Mouse (Mus musculus): ENCODE results near the gene Tmigd3.
A peak's percentile ranks its signal among the peaks of the same experiment; 100 is the strongest.

The Tmigd3 gene

GRCm38 (mm10) chr3:105870558-105870957 lies at the start of gene Tmigd3, which contains the start of gene Adora3:
TSS of gene Tmigd3 (plus strand) at chr3:105870903.
TSS of gene Adora3 (plus strand) at chr3:105870858.
- no peak for DNase-seq (ENCODE audit: low spot score)

GRCm38 (mm10) chr3:105821504-105821903 lies 49.2 kb upstream of the Tmigd3 start:
- DNase-seq (ENCODE audit: low spot score): no peak

GRCm38 (mm10) chr3:105823609-105824008 lies 47.1 kb upstream of the Tmigd3 start:
- no peak for DNase-seq (ENCODE audit: low spot score)

GRCm38 (mm10) chr3:105824103-105824502 lies 46.6 kb upstream of the Tmigd3 start:
- DNase-seq (ENCODE audit: low spot score): no peak

DNA sequence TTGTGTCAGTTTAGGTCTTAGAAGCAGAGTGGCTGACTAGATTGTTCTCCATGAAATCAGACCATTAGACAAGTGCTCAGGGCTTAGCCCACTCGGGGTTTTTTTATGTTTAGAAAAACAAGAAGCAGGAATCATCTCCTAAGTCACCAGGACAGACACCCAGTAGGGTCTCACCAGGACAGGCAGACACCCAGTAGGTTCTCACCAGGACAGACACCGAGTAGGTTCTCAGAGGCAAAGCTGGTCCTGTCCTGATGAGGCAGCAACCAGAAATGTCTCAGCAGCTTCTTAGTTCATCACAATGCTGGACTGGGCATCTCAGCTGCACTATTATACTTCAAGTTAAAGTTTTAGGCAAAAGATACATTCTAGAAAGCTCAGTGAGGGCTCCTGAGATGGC lies 46.0 kb upstream of the Tmigd3 start:
- no peak for DNase-seq (ENCODE audit: low spot score)

DNA sequence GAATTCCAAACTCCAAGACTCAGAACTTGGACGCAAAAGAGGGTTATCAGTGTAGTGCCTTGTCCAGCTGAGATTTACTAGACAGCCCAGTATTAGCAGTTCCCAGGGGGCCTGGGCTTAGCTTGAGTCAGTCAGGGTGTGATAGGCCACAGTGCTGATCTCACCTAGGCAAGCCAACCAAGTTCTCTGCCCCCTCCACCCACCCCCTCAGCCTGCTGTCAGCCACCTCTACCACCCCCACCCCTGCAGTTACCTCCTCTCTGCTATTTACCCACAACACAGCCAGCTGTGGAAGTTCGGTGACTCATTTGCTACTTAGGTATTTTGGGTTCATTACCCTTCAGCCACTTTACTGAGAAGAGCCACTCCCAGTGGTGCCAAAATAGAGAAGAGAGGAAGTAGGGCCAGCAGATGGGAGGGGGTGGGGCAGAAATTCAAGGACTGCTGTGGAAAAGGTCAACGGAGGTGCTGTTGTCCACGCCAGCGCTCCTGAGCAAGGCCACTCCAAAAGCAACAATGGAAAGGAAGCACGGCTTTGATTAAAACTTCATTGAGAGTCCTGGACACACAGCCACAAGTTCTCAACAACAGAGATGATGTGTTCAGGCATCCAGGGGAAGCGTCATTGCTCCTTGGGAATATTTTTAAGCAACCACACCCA lies 45.1 kb upstream of the Tmigd3 start:
- DNase-seq (ENCODE audit: low spot score): peak; percentile 19

DNA sequence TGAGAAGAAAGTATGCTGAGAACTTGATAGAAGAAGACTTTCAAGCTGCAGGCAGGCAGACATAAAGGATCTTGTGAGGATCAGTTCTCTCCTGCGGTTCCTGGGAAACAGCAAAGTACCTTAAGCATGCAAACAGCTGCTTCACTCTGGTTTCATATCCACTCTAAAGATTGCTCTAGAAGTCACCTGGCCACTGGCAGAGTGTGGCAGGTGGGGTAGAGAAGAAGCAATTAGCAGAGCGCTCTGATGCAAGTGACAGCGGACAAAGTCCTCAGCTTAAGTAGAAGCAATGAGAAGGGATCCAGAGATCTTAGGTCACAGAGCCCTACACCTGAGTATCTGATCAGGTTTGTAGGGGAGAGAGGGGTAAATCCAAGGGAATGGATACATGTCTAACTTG lies 39.1 kb upstream of the Tmigd3 start:
- DNase-seq (ENCODE audit: low spot score): no peak

DNA sequence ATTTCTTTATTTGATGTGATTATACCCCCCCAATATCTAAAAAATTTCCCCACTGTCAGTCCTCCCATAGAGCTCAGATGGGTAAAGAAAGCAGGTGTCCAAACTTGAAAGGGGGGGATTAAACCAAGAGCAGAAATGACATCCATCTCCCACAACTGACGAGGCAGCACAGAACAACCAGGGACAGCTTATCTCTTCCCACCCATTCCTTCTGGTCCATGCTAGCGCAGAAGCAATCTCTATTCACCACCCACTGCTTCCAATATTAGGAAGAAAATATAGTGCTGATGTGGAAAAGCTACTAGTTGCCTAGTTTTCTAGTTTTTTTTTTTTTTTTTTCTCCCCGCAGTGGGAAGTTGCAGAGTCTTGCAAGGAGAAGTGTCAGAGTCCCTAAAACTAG lies 34.8 kb upstream of the Tmigd3 start:
- no peak for DNase-seq (ENCODE audit: low spot score)

DNA sequence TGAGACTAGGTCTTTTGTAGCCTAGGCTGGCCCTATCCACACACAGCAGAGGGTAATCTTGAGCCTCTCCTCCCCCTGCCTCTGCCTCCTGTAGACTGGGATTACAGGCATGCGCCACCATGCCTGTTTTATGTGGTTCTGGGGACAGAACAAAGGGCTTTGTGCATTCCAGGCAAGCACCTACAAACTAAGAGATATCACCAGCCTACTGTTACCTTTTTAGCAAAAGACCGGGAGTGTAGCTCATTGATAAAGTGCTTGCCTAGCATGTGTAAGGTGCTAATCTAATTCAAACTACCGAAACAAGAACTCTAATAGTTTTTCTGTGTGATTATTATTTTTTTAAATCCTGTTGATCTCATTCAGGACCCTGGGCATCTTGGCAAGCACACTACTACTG lies 33.8 kb upstream of the Tmigd3 start:
- no peak for DNase-seq (ENCODE audit: low spot score)

GRCm38 (mm10) chr3:105838655-105839054 lies 32.0 kb upstream of the Tmigd3 start:
- no peak for DNase-seq (ENCODE audit: low spot score)

DNA sequence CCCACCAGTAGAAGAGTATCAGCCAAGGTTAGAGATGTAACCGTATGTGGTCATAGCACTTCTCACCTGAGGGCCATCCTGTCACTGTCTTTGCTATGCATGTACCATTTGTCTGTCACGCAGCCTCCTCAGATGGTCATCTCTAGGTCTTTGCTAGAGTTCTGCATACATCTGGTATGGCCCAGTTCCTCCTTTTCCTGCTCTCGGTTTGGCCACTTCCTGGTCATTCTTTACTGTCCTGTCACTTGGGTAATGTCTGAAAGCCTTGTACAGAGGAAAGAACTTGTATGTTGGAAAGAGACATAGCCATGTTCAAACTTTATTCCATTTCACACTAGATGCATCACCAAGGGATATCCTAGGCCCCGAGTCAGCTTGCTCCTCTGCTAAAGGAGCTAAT lies 30.9 kb upstream of the Tmigd3 start:
- no peak for DNase-seq (ENCODE audit: low spot score)

DNA sequence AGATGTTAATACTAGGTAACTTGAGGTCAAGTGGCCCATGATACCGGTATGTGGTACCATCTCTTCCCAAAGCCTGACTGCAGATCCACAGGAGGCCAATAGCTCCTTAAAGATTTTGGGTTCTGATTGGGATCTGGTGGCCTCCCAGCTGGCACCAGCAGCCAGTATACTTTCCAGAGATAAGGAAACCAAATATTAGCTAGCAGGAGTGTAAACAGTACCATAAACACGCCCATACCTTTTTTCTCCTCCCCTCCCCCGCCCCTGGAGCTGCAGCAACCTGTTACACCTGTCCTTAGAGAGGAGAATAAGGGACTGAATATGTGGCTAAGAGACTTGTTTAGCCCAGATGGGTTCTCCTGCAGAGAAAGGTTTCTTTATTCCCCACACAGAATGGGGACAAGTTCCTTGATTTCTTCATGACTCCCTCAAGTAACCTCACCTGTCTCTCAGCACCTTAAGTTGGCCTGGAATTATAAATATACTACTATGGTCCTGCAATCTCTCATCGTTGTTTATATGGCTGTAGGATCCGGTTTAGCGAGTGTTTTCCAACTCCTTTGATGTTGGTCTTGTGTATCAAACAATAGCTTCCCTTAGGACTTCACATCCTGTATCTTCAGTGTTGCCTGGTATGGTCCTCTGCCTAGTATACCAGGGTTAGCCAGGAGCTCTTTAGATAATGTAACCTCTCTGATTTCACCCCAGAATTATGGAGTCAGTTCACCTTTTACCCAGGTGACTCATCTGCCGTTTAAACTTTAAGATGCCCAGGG lies 24.2 kb upstream of the Tmigd3 start:
- DNase-seq (ENCODE audit: low spot score): no peak

DNA sequence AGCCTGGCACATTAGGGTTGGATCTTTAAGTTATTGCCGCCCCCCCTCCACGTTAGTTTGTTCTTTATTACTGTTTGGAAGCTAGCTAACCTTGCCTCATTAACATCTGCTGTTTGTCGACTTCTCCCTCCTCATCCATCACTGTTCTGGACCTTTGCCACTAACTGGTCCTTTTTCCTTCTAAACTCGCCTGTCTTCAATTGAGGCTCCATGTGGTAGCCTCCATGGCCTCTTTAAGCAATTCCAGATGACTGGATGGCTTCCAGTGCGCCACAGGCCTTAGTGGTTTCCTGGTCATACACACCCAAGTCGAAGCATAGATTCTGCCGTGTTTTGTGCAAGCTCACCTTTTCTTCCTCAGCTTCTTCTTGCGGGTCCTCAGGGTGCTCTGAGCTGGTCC lies 16.9 kb upstream of the Tmigd3 start:
- no peak for DNase-seq (ENCODE audit: low spot score)

DNA sequence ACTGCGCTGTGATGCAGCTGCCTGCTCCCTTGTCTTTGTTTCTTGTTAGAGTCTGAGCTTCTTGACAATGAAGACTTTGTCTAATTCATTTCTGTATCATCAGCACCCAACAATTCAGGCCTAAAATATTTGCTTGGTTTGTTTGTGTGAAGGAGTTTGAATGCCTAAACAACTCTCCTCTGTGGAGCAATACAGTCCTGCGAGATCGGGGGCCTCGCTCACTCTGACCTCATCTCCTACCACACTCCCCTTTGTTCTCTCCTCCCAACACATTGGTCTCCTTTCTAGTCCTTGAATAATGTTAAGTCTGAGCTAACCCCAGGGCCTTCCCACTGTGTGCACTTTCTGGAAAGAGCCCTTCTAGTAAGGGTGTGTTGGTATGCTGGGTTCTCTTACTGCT lies 15.9 kb upstream of the Tmigd3 start:
- DNase-seq (ENCODE audit: low spot score): no peak

DNA sequence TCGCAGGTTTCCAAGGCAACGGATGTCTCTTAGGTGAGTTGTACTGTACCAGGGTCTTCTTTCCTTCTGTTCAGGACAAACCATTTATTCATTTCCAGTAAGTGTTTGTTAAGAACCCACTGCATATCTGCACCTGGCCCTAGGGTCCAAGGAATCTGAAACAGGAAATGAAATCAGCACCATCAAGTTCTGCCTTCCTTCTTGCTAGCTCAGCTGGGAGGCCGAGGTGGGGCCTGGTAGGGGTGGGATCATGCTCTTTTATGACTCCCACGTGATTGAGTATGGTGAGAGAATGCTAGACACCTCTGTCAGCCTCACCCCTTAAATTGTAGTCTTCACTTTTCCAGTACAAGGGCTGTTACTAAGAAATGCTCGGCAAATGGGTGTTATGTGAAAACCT lies 13.2 kb upstream of the Tmigd3 start:
- DNase-seq (ENCODE audit: low spot score): no peak

GRCm38 (mm10) chr3:105861747-105862366 lies 8.8 kb upstream of the Tmigd3 start:
- no peak for DNase-seq (ENCODE audit: low spot score)

GRCm38 (mm10) chr3:105864123-105864522 lies 6.6 kb upstream of the Tmigd3 start:
- DNase-seq (ENCODE audit: low spot score): no peak

GRCm38 (mm10) chr3:105865122-105865521 lies 5.6 kb upstream of the Tmigd3 start:
- no peak for DNase-seq (ENCODE audit: low spot score)

DNA sequence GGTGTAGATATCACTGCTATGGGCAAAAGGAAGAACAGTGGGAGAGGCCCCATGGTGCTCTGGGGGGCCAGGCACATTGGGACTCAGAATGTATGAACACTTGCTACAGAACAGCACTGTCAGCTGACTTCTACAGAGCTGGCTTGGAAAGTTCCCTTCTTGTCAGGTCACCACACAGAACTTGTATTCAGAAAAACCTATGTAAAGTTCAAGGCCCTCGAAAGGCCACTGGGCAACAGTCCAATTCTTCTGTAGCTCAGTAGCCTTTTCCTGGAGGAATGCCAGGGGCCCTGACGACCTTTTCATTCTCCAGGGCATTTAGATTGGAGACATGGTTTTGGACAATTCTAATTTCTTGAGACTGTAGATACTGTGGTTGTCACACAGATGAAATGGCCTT lies 2.6 kb upstream of the Tmigd3 start:
- DNase-seq (ENCODE audit: low spot score): no peak

GRCm38 (mm10) chr3:105872034-105872433 lies 1.3 kb downstream of the Tmigd3 start:
- DNase-seq (ENCODE audit: low spot score): peak; percentile 13

GRCm38 (mm10) chr3:105872579-105872978 lies 1.9 kb downstream of the Tmigd3 start:
- no peak for DNase-seq (ENCODE audit: low spot score)

GRCm38 (mm10) chr3:105873451-105874445 lies 3.0 kb downstream of the Tmigd3 start:
- DNase-seq (ENCODE audit: low spot score): no peak
